Mouse (Mus musculus) gastrocnemius, postnatal 4 days (tissue): ENCODE results near the gene Nf2. TPM values are rescaled to one million over a fixed set of nuclear protein-coding genes. Genes with fewer than 3 reads are reported as not detected.
"Not testable (repeated sequence)": the region's sequence is repeated elsewhere in the genome, so short reads cannot be mapped to it uniquely, and the experiment has no call there.

ENCODE experiments used
- DNase-seq, 2 experiments: peaks; one replicate each; pipeline ENCODE4 v3.0.0; 2021 to 2022; ENCODE audit warnings: low spot score in 2 of 2, mixed read lengths in 2 of 2
- total RNA-seq, 2 experiments: library from RNA; stranded (reverse); gene quantifications; 2 replicates each; pipeline ENCODE4 v1.2.3; 2021

The Nf2 gene
- total RNA-seq, 2 experiments from 2014 or later: 56.2 to 56.8 TPM

DNA sequence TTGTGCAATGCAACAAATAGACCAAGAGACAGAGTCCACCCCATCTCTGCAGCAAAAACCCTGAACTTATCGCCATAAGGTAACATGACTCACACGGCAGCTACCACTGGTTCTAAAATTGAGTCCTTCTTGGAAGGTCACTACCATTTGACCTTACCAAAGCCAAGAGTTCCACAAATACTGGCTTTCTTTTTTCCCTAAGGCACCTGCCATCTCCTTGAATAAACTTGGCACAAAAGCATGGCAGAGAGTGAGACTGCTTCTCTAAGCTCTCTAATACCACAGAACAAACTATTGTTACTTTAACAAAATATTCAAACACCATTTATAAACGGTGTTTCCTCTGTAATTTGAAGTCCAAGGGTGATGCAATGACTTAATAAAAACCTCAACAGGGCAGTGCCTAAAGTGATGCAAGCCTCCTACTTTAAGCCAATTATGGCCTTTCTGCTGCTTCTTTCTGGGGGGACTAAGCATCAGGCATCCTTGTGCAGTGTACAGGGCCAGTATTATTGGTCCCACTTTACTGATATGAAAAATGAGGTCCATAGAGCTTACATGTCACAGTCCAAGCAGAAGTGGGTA lies 8.3 kb downstream of the Nf2 start:
- DNase-seq: no peak

DNA sequence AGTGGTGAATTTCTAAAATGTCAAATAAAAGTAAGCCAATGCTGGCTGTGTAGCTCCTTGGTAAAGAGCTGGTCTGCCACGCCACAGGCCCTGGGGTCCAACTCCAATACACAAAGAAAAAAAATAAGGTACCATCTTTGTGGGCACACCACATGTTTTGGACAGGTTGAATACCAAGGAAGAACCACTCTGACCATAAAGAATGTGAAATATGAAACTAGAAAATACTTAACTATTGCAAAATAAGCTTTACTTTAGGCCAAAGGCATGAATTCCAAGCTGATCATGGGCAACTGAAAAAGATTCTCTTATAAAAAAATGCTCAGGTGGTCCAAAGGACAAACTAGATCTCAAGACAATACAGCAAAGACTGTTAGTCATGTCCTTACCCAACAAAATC lies 11.1 kb downstream of the Nf2 start:
- DNase-seq: no peak

DNA sequence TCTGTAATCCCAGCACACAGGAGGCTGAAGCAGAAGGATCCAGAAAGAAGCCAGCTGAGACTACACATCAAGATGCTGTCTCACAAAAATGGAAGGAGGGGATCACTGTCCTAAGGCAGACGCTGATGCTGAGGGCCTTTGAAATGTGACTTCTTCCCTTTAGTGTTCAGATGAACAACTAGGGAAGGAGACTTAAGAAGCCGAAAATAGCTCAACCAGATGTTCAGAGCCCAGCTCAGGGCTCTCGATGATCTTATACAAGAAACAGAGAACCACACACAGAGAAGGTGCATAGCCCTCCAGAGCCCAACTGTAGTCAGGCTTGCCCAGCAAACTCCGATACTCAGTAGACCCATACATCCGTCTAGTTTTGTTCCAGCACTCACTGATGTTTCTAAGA lies 12.0 kb downstream of the Nf2 start:
- no peak for DNase-seq

DNA sequence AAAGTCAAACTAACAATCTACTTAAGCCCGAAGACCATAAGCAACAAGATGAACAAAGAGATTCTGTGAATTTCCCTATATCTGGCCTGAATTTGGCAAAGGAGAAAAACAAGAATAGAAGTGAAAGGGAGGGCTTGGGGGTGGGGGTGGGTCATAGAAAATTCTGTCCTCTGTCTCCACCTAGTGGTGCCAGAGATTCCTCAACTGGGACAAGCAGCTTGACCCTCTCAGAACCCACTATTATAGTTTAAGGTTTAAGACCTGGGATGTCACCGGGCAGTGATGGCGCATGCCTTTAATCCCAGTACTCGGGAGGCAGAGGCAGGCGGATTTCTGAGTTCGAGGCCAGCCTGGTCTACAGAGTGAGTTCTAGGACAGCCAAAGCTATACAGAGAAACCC lies 12.6 kb downstream of the Nf2 start:
- DNase-seq: peak in 1 of 2 experiments; percentile 41

DNA sequence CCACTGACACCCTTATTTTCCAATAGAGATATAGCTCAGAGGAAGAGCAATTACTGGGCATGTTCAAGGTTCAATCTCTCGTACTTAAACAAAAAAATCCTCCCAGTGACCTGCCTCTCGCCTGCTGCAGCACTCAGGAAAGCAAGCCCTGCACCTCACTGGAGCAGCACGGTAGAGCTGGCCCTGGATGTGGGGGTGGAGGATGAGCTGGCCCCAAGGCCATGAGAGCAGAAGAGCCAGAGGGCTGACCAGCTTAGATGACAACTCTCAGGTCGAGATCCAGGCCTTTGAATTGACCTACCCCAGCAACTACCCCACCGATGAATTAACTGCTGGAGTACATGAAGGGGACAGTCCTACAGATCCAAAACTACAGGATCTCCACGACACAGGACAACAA lies 13.9 kb downstream of the Nf2 start:
- DNase-seq: no peak

DNA sequence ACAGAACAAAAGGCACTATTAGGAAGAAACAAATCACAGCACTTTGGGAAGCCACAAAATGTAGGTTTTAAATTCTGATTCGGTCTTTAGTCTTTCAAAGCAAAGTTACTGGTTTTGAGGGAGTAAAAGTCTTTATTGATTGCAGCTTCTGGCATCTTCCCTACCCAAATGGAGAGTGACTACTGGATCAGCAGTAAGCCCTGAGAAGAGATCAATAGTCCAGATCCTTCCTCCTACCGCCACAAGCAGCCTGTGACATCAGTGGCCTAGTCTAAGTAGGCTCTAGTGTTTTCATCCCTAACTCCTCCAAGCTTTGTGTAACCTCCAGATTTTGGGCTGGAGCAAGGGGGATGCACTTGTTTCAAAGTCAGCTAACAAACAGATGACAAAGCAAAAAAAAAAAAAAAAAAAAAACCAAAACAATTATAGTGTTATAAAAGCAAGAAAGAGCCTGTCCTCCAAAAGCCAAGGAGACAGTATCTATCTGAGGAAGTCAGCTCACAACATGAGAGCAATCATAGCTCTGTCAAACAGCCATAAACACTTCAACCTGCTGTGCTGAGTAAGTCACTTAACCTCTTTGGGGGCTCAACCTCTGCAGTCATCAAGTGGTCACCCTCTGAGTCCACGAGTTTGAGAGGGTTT lies 15.9 kb downstream of the Nf2 start:
- no peak for DNase-seq

DNA sequence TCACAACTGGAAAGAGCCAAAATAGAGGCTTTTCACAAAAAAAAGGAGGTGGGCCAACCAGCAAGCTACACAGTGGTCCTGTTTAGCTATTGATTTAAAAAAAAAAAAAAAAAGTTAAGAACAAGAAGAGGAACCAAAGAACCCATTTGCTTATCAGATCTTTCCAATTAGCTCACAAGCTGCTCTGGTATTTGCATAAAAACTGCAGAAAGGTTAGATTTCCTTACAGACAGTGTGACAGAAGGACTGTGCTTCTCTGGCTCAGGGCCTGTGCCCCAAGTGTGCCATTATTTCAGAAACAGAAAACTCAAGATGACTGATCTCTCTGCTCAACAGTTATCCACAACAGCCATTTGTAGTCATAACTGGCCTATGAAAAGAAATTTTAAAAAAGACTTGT lies 18.3 kb downstream of the Nf2 start:
- DNase-seq: no peak

DNA sequence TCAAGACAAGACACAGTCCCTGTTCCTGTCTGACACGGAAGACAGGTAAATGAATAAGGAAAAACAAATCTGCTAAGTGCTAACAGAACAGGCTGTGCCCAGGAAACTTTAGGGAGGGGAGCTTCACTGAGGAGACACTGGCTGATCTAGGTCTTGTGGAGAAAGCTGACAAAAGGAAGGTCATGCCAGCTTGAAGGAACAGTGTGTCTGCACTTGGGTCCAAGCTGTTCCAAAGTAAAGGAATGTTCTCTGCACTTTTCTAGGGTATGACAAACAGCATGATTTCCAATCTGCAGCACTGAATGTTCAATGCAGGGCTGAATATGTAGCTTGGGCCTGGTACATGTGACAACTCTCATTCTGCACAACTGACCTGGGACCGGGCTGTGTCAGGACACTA lies 21.4 kb downstream of the Nf2 start:
- DNase-seq: no peak

DNA sequence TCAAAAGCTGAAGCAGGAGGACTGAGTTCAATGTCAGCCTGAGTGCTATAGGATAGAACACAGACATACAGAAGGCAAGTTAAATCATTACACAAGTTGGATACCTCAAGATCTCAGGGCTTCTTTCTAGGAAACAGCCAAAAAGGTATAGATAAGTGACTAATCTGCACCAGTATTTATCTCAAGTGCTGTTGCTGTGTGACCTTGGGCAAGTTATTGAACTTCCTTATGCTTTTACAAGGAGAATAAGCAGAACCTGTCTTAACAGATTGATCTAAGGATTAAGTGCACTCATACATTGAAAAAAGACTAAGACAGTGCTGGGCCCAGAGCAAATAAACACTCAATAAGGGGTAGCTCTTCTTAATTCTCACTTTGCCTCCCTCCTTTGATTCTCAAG lies 22.0 kb downstream of the Nf2 start:
- no peak for DNase-seq

DNA sequence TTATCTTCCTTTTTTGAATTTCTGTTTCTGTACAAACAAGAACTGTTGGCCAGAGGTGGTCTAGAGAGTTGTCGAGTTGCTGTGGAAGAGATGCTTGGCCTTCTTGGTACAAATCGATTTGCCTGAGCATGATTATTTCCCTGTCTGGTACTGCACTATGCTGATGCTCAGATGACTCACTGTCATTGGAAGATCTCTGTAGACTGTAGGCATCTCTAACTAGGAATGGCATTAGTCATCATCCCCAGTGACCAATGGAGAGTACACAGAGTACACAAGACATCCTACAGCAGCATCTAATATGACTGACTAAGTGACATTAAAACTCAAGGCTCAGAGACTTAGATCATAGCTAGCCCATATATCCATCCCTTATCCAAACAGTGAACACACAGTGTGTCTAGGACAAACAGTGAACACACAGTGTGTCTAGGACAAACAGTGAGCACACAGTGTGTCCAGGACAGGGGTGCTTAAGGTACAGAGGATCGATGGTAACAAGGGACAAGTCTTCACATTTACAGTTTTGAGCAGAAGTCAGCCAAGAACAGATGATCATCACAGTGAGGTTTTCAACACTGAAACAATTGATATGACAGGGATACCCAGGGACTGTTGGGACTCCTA lies 23.1 kb downstream of the Nf2 start:
- DNase-seq: no peak

DNA sequence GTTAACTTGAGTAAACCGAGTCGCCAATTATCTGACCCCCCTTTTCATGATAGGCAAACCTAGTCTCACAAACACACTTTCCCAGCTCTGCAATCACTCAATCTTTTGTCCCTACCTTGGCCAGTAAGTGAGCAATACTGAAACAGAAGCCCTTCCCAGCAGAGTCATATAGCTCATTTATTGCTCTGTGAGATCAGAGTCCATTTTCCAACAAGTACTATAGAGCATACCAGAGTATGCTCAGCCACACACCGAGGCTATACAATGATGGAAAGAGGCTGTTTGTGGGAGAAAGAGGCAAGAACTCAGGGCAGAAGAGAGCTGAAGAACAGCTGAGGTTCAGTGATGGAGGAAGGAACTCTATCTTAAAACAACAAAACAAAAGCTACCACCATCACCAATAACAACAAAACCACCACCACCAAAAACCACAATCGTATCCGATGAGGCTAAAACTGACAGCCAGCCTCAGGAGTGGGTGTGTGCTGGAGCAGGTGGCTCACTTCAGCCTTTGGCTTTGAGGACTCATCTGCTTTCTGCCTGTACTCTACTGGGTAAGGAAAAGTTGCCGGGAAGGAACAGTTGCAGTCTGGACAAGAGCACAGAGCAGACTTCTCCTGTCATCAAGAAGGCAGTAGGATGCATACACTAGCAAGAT lies 25.6 kb downstream of the Nf2 start:
- no peak for DNase-seq

DNA sequence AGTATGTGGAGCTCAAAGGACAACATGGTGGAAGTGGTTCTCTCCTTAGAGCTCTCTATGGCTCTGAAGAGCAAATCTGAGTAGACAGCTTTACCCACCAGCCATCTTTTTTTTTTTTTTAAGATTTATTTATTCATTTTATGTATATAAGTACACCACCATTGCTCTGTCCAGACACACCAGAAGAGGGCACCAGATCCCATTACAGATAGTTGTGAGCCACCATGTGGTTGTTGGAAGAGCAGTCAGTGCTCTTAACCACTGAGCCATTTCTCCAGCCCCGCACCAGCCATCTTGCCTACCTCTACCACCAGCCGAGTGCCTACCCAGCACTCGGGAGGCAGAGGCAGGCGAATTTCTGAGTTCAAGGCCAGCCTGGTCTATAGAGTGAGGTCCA lies 26.9 kb downstream of the Nf2 start:
- DNase-seq: not testable (repeated sequence)

DNA sequence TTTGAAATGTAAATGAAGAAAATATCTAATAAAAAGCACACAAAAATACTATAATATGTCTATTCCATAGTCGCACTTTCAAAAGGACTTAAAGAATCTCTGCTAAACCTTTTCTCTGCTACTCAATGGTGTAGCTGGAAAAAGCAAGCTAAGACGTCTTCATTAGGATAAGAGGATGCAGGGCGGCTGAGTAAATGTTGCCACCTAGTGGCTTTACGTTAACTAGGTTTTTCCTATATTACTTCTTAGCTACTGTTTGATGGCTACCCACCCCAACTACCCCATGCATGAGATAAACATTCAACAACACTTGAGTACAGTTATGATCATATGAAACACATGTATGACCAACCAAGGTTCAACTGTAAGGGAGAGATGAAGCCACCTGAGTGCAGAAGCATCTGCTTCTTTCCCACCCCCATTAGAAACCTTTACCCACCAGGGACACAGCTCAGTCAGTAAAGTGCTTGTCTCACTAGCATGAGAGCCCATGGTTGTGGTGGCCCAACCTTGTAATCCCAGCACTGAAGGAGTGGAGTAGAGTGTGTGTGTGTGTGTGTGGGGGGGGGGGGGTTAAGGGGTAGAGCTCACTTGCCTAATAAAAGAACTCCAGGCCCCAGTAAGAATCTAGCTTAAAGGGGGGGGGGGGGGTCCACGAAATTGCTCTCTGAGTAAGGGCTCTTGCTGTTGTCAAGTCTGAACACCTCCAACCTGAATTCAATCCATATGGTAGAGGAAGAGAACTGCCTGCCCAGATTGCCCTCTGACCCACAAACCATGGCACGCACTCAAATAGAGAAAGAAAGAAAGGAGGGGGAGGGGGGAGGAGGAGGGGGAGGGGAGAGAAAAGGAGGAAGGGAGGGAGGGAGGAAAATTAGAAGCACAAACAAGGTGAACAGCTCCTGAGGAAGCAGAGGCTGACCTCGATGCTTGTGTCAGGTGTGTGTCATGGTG lies 27.6 kb downstream of the Nf2 start:
- DNase-seq: no peak

DNA sequence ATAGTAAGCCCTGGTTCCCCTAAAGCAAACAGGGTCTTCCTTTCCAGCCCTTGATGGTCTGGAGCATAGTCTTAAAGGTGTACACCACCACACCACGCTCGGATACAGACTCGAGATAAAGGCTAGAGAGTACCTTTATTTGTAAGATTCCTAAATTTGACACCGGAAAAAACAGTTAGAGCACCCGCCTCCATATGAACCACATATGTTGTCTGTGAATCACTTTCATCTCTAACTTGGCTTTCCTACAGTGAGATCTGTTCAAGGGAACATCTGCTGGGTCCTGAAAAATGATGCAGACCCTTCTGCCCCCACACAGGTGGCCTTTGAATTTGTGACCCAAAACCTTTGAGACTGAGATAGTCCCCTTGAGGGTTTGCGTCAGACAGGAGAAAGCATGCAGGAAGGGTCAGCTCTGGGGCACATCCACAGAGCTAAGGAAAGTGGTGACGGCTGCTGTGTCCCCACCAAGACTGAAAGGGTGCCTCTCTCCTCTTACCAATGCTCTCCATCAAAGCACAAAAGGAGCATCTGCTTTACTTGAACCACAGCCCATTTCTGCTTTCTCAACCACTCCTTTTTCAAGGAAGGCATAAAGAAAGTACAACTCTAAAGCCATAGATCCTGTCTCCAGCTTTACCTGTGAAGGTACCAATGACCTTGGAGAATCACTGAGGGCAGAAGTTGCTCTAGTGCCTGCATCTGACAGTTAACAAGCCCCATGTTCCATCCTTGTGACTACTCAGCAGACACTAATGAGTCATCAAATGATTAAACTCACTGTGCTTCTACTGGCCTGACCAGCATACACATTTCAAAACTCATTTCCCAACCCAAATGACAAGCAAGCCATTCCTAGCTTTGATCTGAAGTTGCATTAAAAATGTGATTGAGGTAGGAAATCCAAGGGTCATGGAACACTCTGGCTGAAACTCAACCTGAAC lies 34.6 kb downstream of the Nf2 start:
- DNase-seq: no peak

DNA sequence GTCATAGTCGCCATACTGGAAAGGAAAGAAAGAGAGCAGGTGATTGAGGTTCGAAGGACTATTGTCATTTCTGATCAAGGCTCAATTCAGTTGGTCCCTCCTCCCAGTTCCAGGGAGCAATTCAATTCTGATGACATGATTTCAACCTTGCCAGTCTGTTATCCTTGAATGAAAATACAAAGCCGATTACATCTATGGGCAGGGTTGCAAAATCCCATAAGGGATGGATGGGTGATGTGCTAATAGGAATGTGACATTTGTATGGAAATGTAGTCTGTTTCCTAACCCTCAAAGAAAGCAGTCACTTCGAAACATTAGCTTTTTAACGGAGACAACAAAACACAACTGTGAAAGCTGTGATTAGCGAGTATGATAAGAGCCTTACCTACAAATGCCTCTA lies 41.0 kb downstream of the Nf2 start:
- no peak for DNase-seq

DNA sequence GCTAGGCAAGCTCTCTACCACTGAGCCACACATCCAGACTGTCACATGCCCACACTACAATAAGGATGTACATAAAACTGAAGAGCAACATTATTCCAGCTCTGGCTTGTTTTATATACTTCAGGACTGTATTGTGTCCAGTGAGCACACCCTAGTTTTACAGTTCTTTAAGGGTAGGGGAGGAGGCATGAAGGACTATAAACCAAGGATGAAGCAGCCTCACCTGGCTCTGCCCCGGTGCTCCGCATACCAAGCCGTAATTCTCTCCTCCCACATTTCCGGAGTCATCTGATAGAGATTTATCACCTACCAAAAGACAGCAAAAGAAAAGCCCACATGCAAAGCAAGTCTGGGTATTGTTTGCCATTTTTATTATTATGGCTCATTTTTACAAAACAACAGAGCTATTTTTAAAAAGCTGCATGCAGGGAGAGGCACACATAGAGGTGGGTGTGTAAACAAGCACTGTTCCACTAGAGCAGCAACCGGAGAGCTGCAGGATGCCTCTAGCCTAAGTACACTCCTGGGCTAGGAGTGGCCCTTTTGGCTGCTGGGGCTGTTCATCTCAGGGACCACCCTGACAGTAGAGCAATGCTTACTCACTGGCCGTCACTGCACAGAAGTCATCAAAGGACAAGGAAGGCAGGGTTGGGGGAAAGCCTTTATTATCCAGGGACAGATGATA lies 43.2 kb downstream of the Nf2 start:
- DNase-seq: no peak

DNA sequence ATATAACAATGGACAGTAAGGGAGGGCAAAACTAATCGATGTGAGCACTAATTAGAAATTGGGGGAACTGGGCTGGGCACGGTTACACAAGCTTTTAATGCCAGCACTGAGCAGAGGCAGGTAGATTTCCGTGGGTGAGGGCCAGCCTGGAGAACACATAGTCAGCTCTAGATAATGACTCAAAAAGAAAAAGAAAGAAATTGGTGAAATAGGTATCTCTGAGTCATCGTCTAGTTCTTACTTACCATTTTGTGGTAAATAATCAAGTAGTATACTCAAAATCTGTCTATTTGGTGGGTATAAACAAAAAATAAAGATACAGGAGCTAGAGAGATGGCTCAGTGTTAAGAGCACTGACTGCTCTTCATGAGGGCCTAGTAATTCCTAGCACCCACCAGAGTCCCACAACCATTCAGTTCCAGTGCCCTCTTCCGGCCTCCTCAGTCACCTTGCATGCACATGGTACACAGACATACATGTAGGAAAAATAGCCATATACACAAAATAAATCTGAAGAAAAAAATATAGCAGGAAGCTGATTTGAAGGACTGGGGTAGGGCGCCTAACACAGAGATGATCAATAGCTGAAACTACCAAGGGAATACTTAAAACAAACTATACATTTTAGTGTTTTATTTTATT lies 44.3 kb downstream of the Nf2 start:
- no peak for DNase-seq

DNA sequence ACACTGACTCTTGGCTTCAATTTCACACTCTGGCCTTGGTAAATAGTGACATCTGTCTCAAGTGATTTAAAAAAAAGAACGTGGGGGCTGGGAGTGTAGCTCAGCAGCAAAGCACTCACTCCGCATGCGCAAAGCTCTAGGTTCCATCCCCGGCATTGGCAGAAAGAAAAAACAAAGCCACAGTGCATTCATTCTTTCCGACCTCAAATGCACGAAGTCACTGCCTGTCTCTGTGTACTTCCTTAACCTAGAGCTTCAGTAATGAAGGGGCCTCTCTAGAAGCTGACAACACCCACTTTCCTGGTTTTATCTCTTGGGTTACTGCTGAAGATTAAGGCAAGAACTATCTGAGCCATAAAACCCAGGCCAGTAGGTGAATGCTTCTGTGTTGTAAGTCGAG lies 45.4 kb downstream of the Nf2 start:
- DNase-seq: no peak

DNA sequence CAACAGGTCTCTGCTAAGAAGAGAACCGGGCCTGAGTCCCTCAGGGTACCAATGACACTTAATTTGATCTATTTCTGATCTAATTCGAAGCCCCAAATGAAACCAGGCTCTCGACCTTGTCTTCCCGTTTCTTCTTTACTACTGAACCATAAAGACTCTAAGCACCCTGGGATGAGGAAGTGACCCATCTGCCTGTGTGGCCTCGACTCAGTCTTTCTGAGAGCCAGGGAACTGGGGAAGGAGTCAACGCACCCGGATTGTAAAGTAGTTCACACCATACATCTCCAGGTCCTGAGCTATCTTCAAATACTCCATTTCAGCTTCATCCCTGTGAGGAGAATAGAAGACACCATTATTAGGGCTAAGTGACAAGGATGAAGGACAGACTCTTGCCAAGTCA lies 45.9 kb downstream of the Nf2 start:
- no peak for DNase-seq
